Mouse (Mus musculus): ENCODE measurements at regions not wholly inside any gene's neighbourhood (a gene's known extent, or its start where the extent isn't known, plus 50 kb on each side); places are given as distances from the start of the nearest gene placed in this dataset.
A peak's percentile ranks its signal among the peaks of the same experiment; 100 is the strongest.
"Not testable (repeated sequence)": the region's sequence is repeated elsewhere in the genome, so short reads cannot be mapped to it uniquely, and the experiment has no call there.

- DNase-seq (ENCODE audit: extremely low read depth, insufficient read length, low spot score) = no peak
Observed at GRCm38 (mm10) chr12:71701753-71702152, 129.1 kb upstream of the Daam1 start.

GRCm38 (mm10) chr12:71702181-71702580 is 128.7 kb upstream of the Daam1 start:
- DNase-seq (ENCODE audit: extremely low read depth, insufficient read length, low spot score) = no peak

DNA sequence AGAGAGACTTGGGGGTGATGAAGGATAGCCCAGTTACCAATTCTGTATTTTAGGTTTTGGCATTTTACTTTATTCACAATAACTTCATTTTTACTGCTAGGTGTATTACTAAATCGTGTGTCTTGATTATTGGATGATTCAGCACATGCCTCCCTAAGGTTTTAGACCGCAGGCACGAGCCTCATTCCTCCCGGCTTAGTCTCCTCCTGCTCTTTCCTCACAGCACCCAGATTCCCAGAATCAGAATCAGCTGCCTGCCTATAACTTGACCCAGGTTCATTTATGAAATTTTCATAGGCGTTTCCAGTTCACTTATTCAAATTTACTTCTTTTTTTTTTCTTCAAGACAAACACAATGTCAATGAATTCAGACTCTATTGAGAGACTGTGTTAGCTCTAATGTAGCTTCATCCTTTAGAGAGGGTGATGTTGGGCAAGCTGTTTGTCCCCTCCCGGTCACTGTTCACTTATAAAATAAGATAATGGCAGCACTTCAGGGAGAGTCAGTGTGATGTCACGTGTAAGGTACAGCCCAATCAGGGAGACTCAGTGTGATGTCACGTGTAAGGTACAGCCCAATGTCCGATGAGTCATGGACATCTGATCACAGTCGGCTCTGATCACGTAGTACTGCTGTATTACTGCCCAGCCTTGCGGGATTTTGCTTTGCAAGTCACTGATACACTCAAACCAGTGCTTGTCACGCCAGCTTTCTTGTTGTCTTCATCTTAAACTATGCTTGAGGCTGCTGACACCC is 127.6 kb upstream of the Daam1 start:
- peak; percentile 39 for DNase-seq (ENCODE audit: extremely low read depth, insufficient read length, low spot score)

DNA sequence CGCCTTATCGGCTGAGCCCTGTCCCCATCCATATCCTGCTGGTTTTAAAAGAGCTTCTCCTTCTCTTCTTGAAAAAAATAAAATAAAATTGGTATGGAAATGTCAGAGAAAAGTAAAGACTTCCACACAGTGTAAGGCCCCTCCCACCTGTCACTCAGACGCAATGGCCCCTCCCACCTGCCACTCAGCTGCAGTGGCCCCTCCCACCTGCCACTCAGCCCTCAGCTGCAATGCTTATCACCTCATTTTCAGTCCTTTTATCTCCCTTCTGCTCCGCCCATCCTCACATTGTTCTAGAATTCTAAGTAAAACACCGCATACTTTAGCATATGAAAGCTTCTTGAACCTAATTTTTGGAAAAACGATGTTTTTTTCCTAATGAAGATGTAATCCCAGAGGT is 126.4 kb upstream of the Daam1 start:
- DNase-seq (ENCODE audit: extremely low read depth, insufficient read length, low spot score) = no peak

GRCm38 (mm10) chr12:71707727-71708369 is 123.0 kb upstream of the Daam1 start:
- no peak for DNase-seq (ENCODE audit: extremely low read depth, insufficient read length, low spot score)

- no peak for DNase-seq (ENCODE audit: extremely low read depth, insufficient read length, low spot score)
Observed at GRCm38 (mm10) chr12:71714606-71715005, 116.3 kb upstream of the Daam1 start.

DNA sequence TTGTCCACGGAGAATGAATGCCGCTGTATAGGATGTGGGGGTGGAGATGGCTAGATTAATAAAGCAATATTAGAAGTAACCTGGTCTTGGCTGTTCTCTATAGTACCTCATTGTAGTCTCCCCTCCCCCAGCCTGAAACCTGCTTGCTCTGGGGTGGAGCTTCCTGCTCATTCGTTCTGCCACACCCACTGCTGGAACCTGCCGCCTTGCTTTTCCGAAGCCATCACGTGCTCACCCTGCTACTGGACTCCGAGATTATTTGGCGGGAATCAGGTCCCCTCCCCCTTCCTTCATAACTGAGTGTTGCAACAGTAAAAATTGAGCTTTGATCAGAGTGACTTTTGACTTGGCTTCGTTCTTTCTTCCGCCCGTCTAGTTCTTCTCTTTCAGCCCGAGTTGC is 112.5 kb upstream of the Daam1 start:
- DNase-seq (ENCODE audit: extremely low read depth, insufficient read length, low spot score) = not testable (repeated sequence)

DNA sequence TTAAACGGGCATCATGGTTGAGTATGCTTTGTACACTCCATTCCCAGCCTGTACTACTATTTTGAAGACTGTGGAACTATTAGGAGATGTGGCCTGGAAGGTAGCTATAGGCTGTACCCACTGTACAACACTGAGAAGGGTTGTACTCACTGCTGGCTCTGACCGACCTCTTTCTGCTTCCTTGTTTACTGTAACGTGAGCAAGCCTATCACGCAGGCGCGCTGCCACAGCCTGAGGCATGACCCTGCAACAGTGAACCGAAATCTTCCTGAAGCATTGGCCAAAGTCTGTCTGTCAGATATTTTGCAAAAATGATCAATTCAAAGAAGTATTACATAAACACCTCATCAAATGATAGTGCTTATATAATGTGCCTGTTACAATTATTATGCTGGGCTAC is 112.0 kb upstream of the Daam1 start:
- DNase-seq (ENCODE audit: extremely low read depth, insufficient read length, low spot score) = no peak

- DNase-seq (ENCODE audit: extremely low read depth, insufficient read length, low spot score) = no peak
Observed at GRCm38 (mm10) chr12:71725140-71725539, 105.7 kb upstream of the Daam1 start.

DNA sequence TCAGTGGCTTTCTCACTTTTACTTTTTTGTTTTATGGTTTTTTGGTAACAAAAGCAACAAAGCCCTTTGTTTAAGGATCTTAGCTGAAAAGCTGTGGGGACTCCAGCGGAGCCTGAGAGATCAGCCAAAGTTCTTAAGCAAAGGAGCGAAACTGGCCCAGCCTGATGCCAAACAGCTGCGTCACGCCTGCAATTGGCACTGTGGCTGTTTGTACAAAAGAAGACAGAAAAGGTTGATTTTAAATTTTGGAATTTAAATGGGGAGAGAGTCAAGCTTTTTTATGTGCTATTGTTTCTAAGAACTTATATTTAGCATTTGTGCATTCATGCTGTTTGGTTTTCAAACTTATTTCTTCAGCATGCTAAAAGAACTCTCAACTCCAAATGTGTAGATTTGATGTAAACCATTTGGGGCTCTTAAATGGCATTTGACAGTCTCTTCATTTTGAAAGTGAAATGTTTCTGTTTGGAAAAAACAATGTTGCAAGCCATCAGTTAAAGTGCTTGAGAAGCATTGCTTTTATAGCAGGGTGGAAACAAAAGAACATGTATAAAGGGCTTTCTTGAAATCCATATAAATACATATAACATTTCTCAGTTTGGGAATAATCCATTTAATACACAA is 105.1 kb upstream of the Daam1 start:
- no peak for DNase-seq (ENCODE audit: extremely low read depth, insufficient read length, low spot score)

GRCm38 (mm10) chr12:71743345-71743744 is 87.5 kb upstream of the Daam1 start:
- no peak for DNase-seq (ENCODE audit: extremely low read depth, insufficient read length, low spot score)

- DNase-seq (ENCODE audit: extremely low read depth, insufficient read length, low spot score) = no peak
Observed at GRCm38 (mm10) chr12:71746011-71746410, 84.9 kb upstream of the Daam1 start.

- no peak for DNase-seq (ENCODE audit: extremely low read depth, insufficient read length, low spot score)
Observed at GRCm38 (mm10) chr12:71747386-71747785, 83.5 kb upstream of the Daam1 start.

GRCm38 (mm10) chr12:71747831-71748368 is 83.0 kb upstream of the Daam1 start:
- DNase-seq (ENCODE audit: extremely low read depth, insufficient read length, low spot score) = peak; percentile 18

DNA sequence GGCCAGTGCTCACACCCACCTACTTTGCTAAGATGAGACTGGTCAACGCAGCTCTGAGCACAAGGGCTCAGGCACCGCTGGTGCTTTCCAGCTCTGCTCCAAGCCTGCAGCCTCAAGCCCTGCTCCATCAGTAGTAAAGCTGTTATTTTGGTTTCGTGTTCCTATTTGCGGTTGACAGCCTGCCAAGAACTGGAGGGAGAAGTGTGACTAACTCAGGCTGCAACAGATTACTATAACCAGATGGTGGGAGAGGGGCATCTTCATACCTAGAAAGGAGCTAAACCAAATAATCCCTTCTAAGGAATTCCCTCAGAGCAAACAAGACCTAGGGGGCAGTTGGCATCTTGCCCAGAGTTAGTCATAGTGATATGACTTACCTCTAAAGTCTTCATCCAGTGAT is 82.1 kb upstream of the Daam1 start:
- peak; percentile 47 for DNase-seq (ENCODE audit: extremely low read depth, insufficient read length, low spot score)

DNA sequence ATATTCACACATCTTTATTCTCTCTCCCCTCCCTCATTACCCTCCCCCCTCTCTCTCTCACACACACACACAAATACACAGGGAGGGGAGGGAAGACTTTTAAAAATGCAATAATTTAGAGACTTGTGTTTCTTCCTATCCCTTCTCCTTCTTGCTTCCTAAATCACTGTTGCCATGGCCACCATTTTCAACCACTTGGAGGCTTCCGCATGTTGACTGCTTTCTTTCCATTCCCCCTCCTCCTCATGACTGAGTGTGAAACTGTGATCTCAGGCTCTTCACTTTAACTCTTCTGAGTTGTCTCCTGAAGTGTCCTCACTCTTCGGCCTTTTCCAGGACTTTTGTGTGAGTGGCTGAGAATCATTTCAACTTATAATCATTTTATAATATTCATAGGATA is 81.2 kb upstream of the Daam1 start:
- no peak for DNase-seq (ENCODE audit: extremely low read depth, insufficient read length, low spot score)

- no peak for DNase-seq (ENCODE audit: extremely low read depth, insufficient read length, low spot score)
Observed at GRCm38 (mm10) chr12:71752741-71753260, 78.1 kb upstream of the Daam1 start.

- DNase-seq (ENCODE audit: extremely low read depth, insufficient read length, low spot score) = no peak
Observed at GRCm38 (mm10) chr12:71753276-71753675, 77.6 kb upstream of the Daam1 start.

GRCm38 (mm10) chr12:71763194-71763593 is 67.7 kb upstream of the Daam1 start:
- DNase-seq (ENCODE audit: extremely low read depth, insufficient read length, low spot score) = no peak

GRCm38 (mm10) chr12:71766086-71766485 is 64.8 kb upstream of the Daam1 start:
- no peak for DNase-seq (ENCODE audit: extremely low read depth, insufficient read length, low spot score)

DNA sequence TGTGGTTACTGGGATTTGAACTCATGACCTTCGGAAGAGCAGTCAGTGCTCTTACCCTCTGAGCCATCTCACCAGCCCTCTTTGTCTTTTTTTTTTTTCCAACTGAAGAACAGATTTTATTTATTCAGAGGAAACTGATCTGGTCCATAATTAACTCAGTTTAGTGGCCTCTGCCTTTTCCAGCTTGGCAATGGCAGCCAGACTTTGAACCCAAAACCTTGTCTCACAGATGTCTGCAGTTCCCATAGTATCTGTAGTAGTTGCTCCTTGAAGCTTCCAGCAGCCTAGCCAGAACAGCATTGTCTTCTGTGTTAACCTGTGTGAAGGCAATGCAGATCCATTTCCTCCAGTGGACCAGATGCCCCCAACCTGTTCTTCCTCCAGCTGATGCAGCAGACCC is 64.2 kb upstream of the Daam1 start:
- no peak for DNase-seq (ENCODE audit: extremely low read depth, insufficient read length, low spot score)
